Mouse (Mus musculus): ENCODE measurements around the gene Hnf1a. TPM values are rescaled to one million over a fixed set of nuclear protein-coding genes. Genes with fewer than 3 reads are reported as not detected.

Hnf1a gene
- polyA plus RNA-seq, 1 experiment = 0.04 TPM

DNA sequence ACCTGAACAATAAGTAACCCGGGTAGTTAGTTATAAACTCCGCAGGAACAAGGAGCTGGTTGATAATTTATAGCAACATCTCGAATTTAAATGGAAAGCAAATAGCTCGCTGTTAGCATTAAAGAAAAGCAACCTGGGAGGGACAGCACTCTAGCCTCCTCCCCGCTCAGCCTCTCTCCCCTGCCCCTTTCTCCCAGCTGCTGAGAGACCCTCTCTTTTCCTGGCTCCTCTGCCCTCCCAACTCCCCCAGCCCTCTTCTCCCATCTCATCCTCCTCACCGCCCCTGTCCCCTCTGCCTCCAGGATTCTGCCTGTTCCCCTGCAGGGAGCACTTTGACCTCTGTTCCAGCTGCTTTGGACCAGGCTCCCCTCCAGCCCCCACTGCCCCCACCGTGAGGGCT lies 2.2 kb downstream of the Hnf1a start:
- peaks cover 48% of the 10 kb centered on the region for H3K27me3 ChIP-seq (ENCODE audit: control insufficient read depth, insufficient read depth, insufficient read length)
- TF ChIP-seq MYOG (IDR thresholded peaks at IDR 0.05; ENCODE audit: control insufficient read depth, extremely low read depth, insufficient read length) (no peak), USF1 (IDR thresholded peaks at IDR 0.05; ENCODE audit: low read depth) (no peak), MAX (IDR thresholded peaks at IDR 0.05) (no peak)
- no peaks in the 10 kb centered on the region for H3K79me2 ChIP-seq (ENCODE audit: control insufficient read depth, insufficient read depth)
- no peak overlapping the region for H3ac ChIP-seq (ENCODE audit: control insufficient read depth, insufficient read length, low read depth)
- H3K79me3 ChIP-seq (ENCODE audit: low read depth) = no peaks in the 10 kb centered on the region
- H3K36me3 ChIP-seq (ENCODE audit: control insufficient read depth, insufficient read depth) = no peaks in the 10 kb centered on the region
- H3K4me3 ChIP-seq (ENCODE audit: insufficient read depth, poor library complexity, severe bottlenecking) = no peak overlapping the region

DNA sequence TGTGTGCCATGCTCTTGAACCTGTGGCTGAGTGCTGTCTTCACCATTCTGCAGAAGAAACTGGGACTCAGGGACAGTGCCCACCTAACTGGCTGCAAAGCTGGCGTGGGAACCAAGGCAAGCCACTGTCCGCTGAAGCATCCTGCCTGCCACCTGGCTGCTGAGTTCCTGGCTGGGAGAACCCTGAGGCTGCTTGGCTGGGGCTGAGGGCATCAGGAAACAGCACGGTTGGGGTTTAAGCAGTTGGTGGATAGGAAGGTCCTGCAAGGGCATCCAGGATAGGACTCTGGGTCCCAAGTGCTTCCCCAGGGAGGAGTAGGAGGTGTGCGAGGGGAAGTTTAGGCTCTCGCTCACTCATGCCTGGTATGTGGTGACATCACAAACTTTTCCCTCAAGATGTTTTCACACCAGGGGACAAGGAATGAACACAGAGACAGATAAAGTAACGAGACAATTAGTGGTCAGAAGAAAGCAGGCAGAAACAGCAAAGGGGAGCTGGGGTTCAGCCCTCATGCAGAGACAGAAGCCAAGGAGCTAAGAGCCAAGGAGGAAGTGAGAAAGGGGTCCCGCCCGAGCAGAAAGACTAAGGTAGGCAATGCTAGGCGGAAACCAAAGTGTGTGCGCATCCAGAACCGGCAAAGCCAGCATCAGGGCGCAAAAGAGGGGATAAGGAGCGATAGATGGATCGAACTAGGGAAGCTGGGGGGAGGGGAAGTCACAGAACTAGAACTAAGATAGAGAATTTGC lies 3.2 kb downstream of the Hnf1a start:
- H3ac ChIP-seq (ENCODE audit: control insufficient read depth, insufficient read length, low read depth) = no peak overlapping the region
- H3K36me3 ChIP-seq (ENCODE audit: control insufficient read depth, insufficient read depth) = no peaks in the 10 kb centered on the region
- no peak for TF ChIP-seq CTCF (IDR thresholded peaks at IDR 0.05; ENCODE audit: control insufficient read depth, insufficient read depth, insufficient read length)
- TF ChIP-seq MYOG (IDR thresholded peaks at IDR 0.05; ENCODE audit: control insufficient read depth, extremely low read depth, insufficient read length) = no peak
- no peak for TF ChIP-seq MAX (IDR thresholded peaks at IDR 0.05)
- no peak for TF ChIP-seq USF1 (IDR thresholded peaks at IDR 0.05; ENCODE audit: low read depth)
- H3K4me3 ChIP-seq (ENCODE audit: insufficient read depth, poor library complexity, severe bottlenecking) = no peak overlapping the region
- no peaks in the 10 kb centered on the region for H3K79me3 ChIP-seq (ENCODE audit: low read depth)
- peaks cover 51% of the 10 kb centered on the region for H3K27me3 ChIP-seq (ENCODE audit: control insufficient read depth, insufficient read depth, insufficient read length)
- H3K79me2 ChIP-seq (ENCODE audit: control insufficient read depth, insufficient read depth) = no peaks in the 10 kb centered on the region

DNA sequence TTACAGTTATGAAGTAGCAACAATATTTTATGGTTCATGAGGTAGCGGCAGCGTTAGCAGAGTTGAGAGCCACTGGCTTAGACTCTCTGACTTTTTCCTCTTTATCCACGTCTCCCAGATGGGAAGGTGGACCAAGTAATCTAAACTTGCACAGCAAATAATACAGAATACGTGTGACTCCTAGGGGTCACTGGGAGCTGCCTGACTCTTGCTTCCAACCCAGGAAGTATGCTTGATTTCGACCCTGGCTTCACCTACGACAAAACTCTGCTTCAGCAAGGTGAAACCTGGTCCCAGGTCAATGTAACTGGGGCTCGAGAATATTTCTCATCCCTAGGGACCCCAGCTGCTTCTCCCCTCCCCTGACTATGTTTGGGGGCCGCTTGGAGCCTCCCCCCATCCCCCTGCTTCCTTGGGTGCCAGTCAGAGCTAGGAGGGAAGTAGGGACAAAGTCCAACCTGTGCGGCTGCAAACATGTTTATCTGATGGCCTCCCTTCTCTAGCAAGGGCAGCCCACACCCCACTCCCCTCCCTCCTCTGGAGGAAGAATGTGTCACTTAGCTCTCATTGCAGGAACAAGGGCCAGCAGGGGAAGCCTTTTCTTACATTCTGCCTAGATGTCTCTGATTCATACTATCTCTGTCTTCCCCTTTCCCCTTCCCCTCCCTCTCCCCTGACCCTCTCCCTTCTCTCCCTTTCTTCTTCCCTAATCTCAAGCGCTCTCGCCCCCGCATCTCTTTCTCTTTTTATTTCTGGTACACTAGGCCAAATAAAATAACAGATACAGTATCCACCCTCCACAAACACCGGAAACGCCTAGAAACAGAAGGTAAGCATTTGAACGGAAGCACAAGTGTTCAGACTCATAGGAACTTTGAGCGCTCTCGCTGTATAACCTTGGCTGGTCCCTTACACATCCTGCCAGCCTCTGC lies 5.7 kb downstream of the Hnf1a start:
- Histone ChIP-seq H3K27me3 (ENCODE audit: control insufficient read depth, insufficient read depth, insufficient read length) (peaks cover 42% of the 10 kb centered on the region), H3K4me3 (ENCODE audit: insufficient read depth, poor library complexity, severe bottlenecking) (no peak overlapping the region), H3K79me2 (ENCODE audit: control insufficient read depth, insufficient read depth) (no peaks in the 10 kb centered on the region), H3K79me3 (ENCODE audit: low read depth) (no peaks in the 10 kb centered on the region), H3K36me3 (ENCODE audit: control insufficient read depth, insufficient read depth) (no peaks in the 10 kb centered on the region), H3ac (ENCODE audit: control insufficient read depth, insufficient read length, low read depth) (no peak overlapping the region)
- TF ChIP-seq MYOD1 (IDR thresholded peaks at IDR 0.05; ENCODE audit: control insufficient read depth, insufficient read length, low read depth) (no peak), MYOG (IDR thresholded peaks at IDR 0.05; ENCODE audit: control insufficient read depth, extremely low read depth, insufficient read length) (no peak), MAX (IDR thresholded peaks at IDR 0.05) (no peak), USF1 (IDR thresholded peaks at IDR 0.05; ENCODE audit: low read depth) (no peak), CTCF (IDR thresholded peaks at IDR 0.05; ENCODE audit: control insufficient read depth, insufficient read depth, insufficient read length) (no peak), FOSL1 (IDR thresholded peaks at IDR 0.05; ENCODE audit: insufficient read depth, low read length, poor library complexity, severe bottlenecking) (no peak), CEBPB (IDR thresholded peaks at IDR 0.05; ENCODE audit: low read depth) (no peak)

- H3K4me3 ChIP-seq (ENCODE audit: insufficient read depth, poor library complexity, severe bottlenecking) = no peak overlapping the region
- no peak overlapping the region for H3ac ChIP-seq (ENCODE audit: control insufficient read depth, insufficient read length, low read depth)
- peaks cover 34% of the 10 kb centered on the region for H3K27me3 ChIP-seq (ENCODE audit: control insufficient read depth, insufficient read depth, insufficient read length)
- H3K36me3 ChIP-seq (ENCODE audit: control insufficient read depth, insufficient read depth) = no peaks in the 10 kb centered on the region
- no peak for TF ChIP-seq CTCF (IDR thresholded peaks at IDR 0.05; ENCODE audit: control insufficient read depth, insufficient read depth, insufficient read length)
- TF ChIP-seq MYOD1 (IDR thresholded peaks at IDR 0.05; ENCODE audit: control insufficient read depth, insufficient read length, low read depth) = no peak
- no peak for TF ChIP-seq CEBPB (IDR thresholded peaks at IDR 0.05; ENCODE audit: low read depth)
- no peak for TF ChIP-seq MYOG (IDR thresholded peaks at IDR 0.05; ENCODE audit: control insufficient read depth, extremely low read depth, insufficient read length)
- no peak for TF ChIP-seq FOSL1 (IDR thresholded peaks at IDR 0.05; ENCODE audit: insufficient read depth, low read length, poor library complexity, severe bottlenecking)
- no peak for TF ChIP-seq MAX (IDR thresholded peaks at IDR 0.05)
- TF ChIP-seq USF1 (IDR thresholded peaks at IDR 0.05; ENCODE audit: low read depth) = no peak
- H3K79me3 ChIP-seq (ENCODE audit: low read depth) = no peaks in the 10 kb centered on the region
- no peaks in the 10 kb centered on the region for H3K79me2 ChIP-seq (ENCODE audit: control insufficient read depth, insufficient read depth)
Observed at GRCm38 (mm10) chr5:114964315-114964966, 6.5 kb downstream of the Hnf1a start.

DNA sequence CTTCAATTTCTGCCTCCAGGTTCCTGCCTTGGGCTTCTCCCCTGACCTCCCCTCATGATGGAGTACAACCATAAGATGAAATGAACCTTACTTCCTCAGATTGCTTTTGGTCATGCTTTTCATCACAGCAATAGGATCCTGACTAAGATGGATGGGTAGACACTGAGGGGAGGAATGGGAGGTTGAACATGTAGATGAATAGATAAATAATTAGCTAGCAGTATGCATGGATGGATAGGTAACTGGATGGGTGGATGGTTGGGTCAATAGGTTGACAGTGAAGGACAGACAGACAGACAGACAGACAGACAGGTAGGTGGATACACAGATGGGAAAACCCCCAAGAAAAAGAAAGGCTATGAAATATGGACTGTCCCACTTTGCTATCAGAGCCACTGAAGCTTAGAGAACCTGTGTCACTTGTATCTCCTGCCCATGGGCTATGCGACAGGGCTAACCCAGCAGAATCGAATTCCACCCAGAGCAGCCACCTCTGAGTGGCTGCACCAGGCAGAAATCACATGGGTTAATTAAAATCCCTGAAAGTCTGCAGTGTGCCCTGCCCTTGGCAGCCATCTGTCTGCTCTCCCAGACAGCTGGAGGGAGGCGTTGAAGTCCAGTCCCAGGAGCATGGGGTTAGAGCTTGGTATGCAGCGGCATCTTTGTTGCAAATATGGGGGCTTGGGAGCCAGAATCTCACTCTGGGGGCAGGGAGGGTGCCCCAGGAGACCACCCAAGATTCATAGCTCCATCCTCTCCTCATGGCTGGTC lies 9.1 kb downstream of the Hnf1a start:
- Histone ChIP-seq H3K79me2 (ENCODE audit: control insufficient read depth, insufficient read depth) (no peaks in the 10 kb centered on the region), H3K36me3 (ENCODE audit: control insufficient read depth, insufficient read depth) (no peaks in the 10 kb centered on the region), H3K4me3 (ENCODE audit: insufficient read depth, poor library complexity, severe bottlenecking) (no peak overlapping the region), H3K79me3 (ENCODE audit: low read depth) (no peaks in the 10 kb centered on the region), H3ac (ENCODE audit: control insufficient read depth, insufficient read length, low read depth) (no peak overlapping the region), H3K27me3 (ENCODE audit: control insufficient read depth, insufficient read depth, insufficient read length) (peaks cover 13% of the 10 kb centered on the region)
- TF ChIP-seq CEBPB (IDR thresholded peaks at IDR 0.05; ENCODE audit: low read depth) (no peak), FOSL1 (IDR thresholded peaks at IDR 0.05; ENCODE audit: insufficient read depth, low read length, poor library complexity, severe bottlenecking) (no peak), USF1 (IDR thresholded peaks at IDR 0.05; ENCODE audit: low read depth) (no peak), MAX (IDR thresholded peaks at IDR 0.05) (no peak)

Data from C2C12 (cell line).